Comparison of ENCODE assay signal across 11 mouse cellular contexts in the genomic region with DNA sequence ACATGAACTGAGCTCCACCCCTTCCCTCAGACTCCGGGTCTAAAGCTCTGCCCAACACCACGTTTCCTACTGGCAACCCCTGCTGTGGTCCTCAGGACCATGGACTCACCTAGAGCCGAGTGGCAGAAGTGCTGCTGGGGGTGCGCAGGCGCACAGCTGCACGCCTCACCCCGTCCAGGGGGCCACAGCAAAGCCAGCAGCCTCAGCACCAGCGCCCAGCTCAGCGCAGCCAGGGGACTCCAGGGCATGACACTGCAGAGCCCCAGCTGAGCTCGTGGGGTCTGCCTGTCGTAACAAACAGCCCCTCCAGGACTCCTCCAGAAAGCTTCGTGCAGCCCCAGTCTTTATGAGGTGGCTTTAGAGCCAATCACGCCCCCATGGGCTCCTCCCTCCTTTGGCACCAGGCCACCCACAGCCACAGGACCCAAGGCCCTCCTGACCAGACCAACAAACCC. TPM values are rescaled to one million over a fixed set of nuclear protein-coding genes. Genes with fewer than 3 reads are reported as not detected.
A peak's percentile ranks its signal among the peaks of the same experiment; 100 is the strongest.
DNase-seq lines count a peak whose midpoint lies in the region; ATAC-seq lines count a peak whose summit lies in the region.
"Had no signal": no experiment of that assay in that cellular context is flagged by ENCODE, and none has a peak within 500 bp of the region (broad histone marks: within the 10 kb centered on the region; RNA-seq: fewer than 3 reads in every experiment).

No protein-coding gene starts in this region.

- intact Hi-C loops in gastrocnemius, postnatal 14 days (cut with DNase I; ENCODE audit: low total_unique reads), result no loop called here

- DNase-seq in layer of hippocampus, postnatal 14 days (ENCODE audit: low spot score in 2 of 2), result peak; percentile 48 to 57
- DNase-seq in layer of hippocampus, adult 18-20 months (ENCODE audit: low spot score in 2 of 2), result no peak
- peak; percentile 48 for DNase-seq in gastrocnemius, postnatal 14 days
- peak; percentile 56 for DNase-seq in intestine, embryonic 14.5 days (ENCODE audit: low spot score)
- DNase-seq in midbrain, embryonic 14.5 days, result peak; percentile 43
- DNase-seq in B cell, adult 2 months, result no peak

- 0 out of 2 replicates have a peak, but pooled peaks have one; percentile 25 for ATAC-seq in common myeloid progenitor, adult 5-6 weeks (replicated peaks; ENCODE audit: low read depth, poor library complexity, severe bottlenecking)
- 0 out of 2 replicates have a peak, but pooled peaks have one; percentile 19 for ATAC-seq in intestine, embryonic 14.5 days (replicated peaks; ENCODE audit: low FRiP score, low TSS enrichment, low read depth)
- ATAC-seq in midbrain, embryonic 14.5 days (ENCODE audit: low FRiP score, low TSS enrichment), result 0 out of 2 replicates have a peak, but pooled peaks have one; percentile 31
- ATAC-seq in CD4-positive, CD25-positive, alpha-beta regulatory T cell, adult 4 months, result no peak
- ATAC-seq: Patski had no signal

- H3K9me3 ChIP-seq in intestine, embryonic 14.5 days (ENCODE audit: control insufficient read depth, low read length), result no peaks in the 10 kb centered on the region
- H3K9me3 ChIP-seq in midbrain, embryonic 14.5 days (ENCODE audit: control insufficient read depth, low read length), result no peaks in the 10 kb centered on the region

- H3K27ac ChIP-seq in intestine, embryonic 14.5 days (ENCODE audit: low read depth), result no peak overlapping the region
- peak overlapping the region; percentile 32; the same call in 1 of the 2 replicates for H3K27ac ChIP-seq in midbrain, embryonic 14.5 days (replicated peaks; ENCODE audit: low read depth, low read length)

- no peaks in the 10 kb centered on the region for H3K36me3 ChIP-seq in intestine, embryonic 14.5 days (ENCODE audit: control insufficient read depth, insufficient read depth, low read length)
- H3K36me3 ChIP-seq in midbrain, embryonic 14.5 days (ENCODE audit: control insufficient read depth, insufficient read depth, low read length), result no peaks in the 10 kb centered on the region

- H3K4me3 ChIP-seq in intestine, embryonic 14.5 days (ENCODE audit: low read depth, low read length), result peak overlapping the region; percentile 14
- 0 out of 2 replicates have a peak overlapping the region, but pooled peaks have one; percentile 0 for H3K4me3 ChIP-seq in midbrain, embryonic 14.5 days (replicated peaks; ENCODE audit: low read depth, low read length)

- H3K4me2 ChIP-seq in intestine, embryonic 14.5 days (ENCODE audit: low read length), result peak overlapping the region; percentile 42
- peak overlapping the region; percentile 41 for H3K4me2 ChIP-seq in midbrain, embryonic 14.5 days (ENCODE audit: low read length)

- WGBS in intestine, embryonic 14.5 days, result 4% methylated on average over 13 of the region's 13 CpGs
- 6% methylated on average over 13 of the region's 13 CpGs for WGBS in midbrain, embryonic 14.5 days

- H3K9ac ChIP-seq in intestine, embryonic 14.5 days (ENCODE audit: low read length), result no peak overlapping the region
- no peak overlapping the region for H3K9ac ChIP-seq in midbrain, embryonic 14.5 days (replicated peaks; ENCODE audit: low read length)

- no peaks in the 10 kb centered on the region for H3K27me3 ChIP-seq in intestine, embryonic 14.5 days (replicated peaks; ENCODE audit: control insufficient read depth, insufficient read depth, low read length)
- no peaks in the 10 kb centered on the region for H3K27me3 ChIP-seq in midbrain, embryonic 14.5 days (ENCODE audit: control insufficient read depth, insufficient read depth, low read length)
- H3K27me3 ChIP-seq: Patski had no signal

- H3K4me1 ChIP-seq in intestine, embryonic 14.5 days (replicated peaks; ENCODE audit: control insufficient read depth, insufficient read depth, low read length), result peaks cover 9% of the 10 kb centered on the region
- peaks cover 3% of the 10 kb centered on the region; the same call in 1 of the 2 replicates for H3K4me1 ChIP-seq in midbrain, embryonic 14.5 days (ENCODE audit: control insufficient read depth, insufficient read depth, low read length)

RNA-seq across cellular contexts. Expression of a gene that starts 0.4 kb away (rescaled TPM):
- 10 to 100 TPM; 25.2 to 34.6 TPM for total RNA-seq in layer of hippocampus, postnatal 14 days (2021)
- total RNA-seq in layer of hippocampus, adult 18-20 months (2021), result 10 to 100 TPM; 19.9 to 22.0 TPM
- not detected in 2 replicates for total RNA-seq in common myeloid progenitor, adult 5-6 weeks (2017)
- 10 to 100 TPM; 11.1 to 25.9 TPM for total RNA-seq in gastrocnemius, postnatal 14 days (2021)
- 0.12 and 0.70 TPM in 2 replicates for polyA plus RNA-seq in intestine, embryonic 14.5 days (2014; fragmentation: Nextera tagmentation; extraction: Ambion mirVana)
- 8.4 and 11.5 TPM in 2 replicates for polyA plus RNA-seq in midbrain, embryonic 14.5 days (2014; fragmentation: Nextera tagmentation; extraction: Ambion mirVana)
- under 1 TPM in 1 of 2 experiments, not detected in 1; 0.20 TPM for polyA plus RNA-seq in CD4-positive, CD25-positive, alpha-beta regulatory T cell, adult 4 months (2017; shearing (Covaris generic))

RNA-seq across cellular contexts. Expression of a gene that starts 24.4 kb away (rescaled TPM):
- not detected for total RNA-seq in layer of hippocampus, postnatal 14 days (2021)
- total RNA-seq in layer of hippocampus, adult 18-20 months (2021), result not detected
- not detected in 2 replicates for total RNA-seq in common myeloid progenitor, adult 5-6 weeks (2017)
- not detected for total RNA-seq in gastrocnemius, postnatal 14 days (2021)
- polyA plus RNA-seq in intestine, embryonic 14.5 days (2014; fragmentation: Nextera tagmentation; extraction: Ambion mirVana), result not detected in 2 replicates
- polyA plus RNA-seq in midbrain, embryonic 14.5 days (2014; fragmentation: Nextera tagmentation; extraction: Ambion mirVana), result not detected in 2 replicates
- polyA plus RNA-seq in CD4-positive, CD25-positive, alpha-beta regulatory T cell, adult 4 months (2017; shearing (Covaris generic)), result not detected
- total RNA-seq: gastrocnemius, adult 8-10 months had no signal
- polyA plus RNA-seq: Patski; spleen, adult 2 months had no signal

Comparison
In these comparisons a context has a peak if more than half of its experiments do, and no peak if none do; other contexts are left out.
1. DNase-seq: peak in layer of hippocampus, postnatal 14 days (2 of 2), gastrocnemius, postnatal 14 days (single experiment), intestine, embryonic 14.5 days (single experiment) and midbrain, embryonic 14.5 days (single experiment); none in layer of hippocampus, adult 18-20 months (0 of 2) and B cell, adult 2 months (0 of 2).
2. RNA of a gene that starts 0.4 kb away (total RNA-seq): 25.2 to 34.6 TPM in layer of hippocampus, postnatal 14 days, 11.1 to 25.9 TPM in gastrocnemius, postnatal 14 days and 19.9 to 22.0 TPM in layer of hippocampus, adult 18-20 months; not detected in common myeloid progenitor, adult 5-6 weeks; every median in the first group is over 10 times any median in the second.